Mouse (Mus musculus) midbrain, embryonic 14.5 days (tissue): ENCODE data around the gene Ankrd65. TPM values are rescaled to one million over a fixed set of nuclear protein-coding genes. Genes with fewer than 3 reads are reported as not detected.

Experiments
- ATAC-seq: fragments of 200-750 bp; cut with Nextera tagmentation; 2 replicates; pipeline ENCODE4 v1.8.0; 2017; ENCODE audit warnings: moderate number of reproducible peaks, moderate library complexity; ENCODE audit not compliant: low FRiP score, low TSS enrichment
- DNase-seq: peaks from one replicate; pipeline ENCODE4 v3.0.0-alpha.2; 2015
- H3K27ac ChIP-seq: fragments of 300-500 bp; sonication (generic); replicated peaks from 2 replicates; pipeline ENCODE4 v1.5.1; 2014; ENCODE audit warnings: mild to moderate bottlenecking, low read depth, low read length, moderate library complexity
- H3K27me3 ChIP-seq: fragments of 300-500 bp; sonication (generic); 2 replicates; pipeline ENCODE4 v1.6.1; 2014; ENCODE audit warnings: low read length, control low read depth, mixed read lengths; ENCODE audit not compliant: control insufficient read depth, insufficient read depth
- H3K36me3 ChIP-seq: fragments of 300-500 bp; sonication (generic); 2 replicates; pipeline ENCODE4 v1.6.1; 2014; ENCODE audit warnings: low read length, control low read depth; ENCODE audit not compliant: control insufficient read depth, insufficient read depth
- H3K4me1 ChIP-seq: fragments of 300-500 bp; sonication (generic); 2 replicates; pipeline ENCODE4 v1.6.1; 2014; ENCODE audit warnings: mild to moderate bottlenecking, antibody characterized with exemption, low read length, control low read depth; ENCODE audit not compliant: control insufficient read depth, insufficient read depth
- H3K4me2 ChIP-seq: fragments of 300-500 bp; sonication (generic); 2 replicates; pipeline ENCODE4 v1.6.1; 2014; ENCODE audit warnings: mild to moderate bottlenecking, low read length, moderate library complexity
- H3K4me3 ChIP-seq: fragments of 300-500 bp; sonication (generic); replicated peaks from 2 replicates; pipeline ENCODE4 v1.5.1; 2014; ENCODE audit warnings: low read depth, low read length
- H3K9ac ChIP-seq: fragments of 300-500 bp; sonication (generic); replicated peaks from 2 replicates; pipeline ENCODE4 v1.6.1; 2014; ENCODE audit warnings: mild to moderate bottlenecking, low read length, moderate library complexity
- H3K9me3 ChIP-seq: fragments of 300-500 bp; sonication (generic); 2 replicates; pipeline ENCODE4 v1.6.1; 2016; ENCODE audit warnings: low read length, control low read depth, mixed read lengths; ENCODE audit not compliant: control insufficient read depth
- WGBS: fragments of 180-500 bp; shearing (Covaris S2); extraction: QIAGEN DNeasy Blood & Tissue Kit; methylation state at CpG from one replicate; pipeline ENCODE4 v1.1.7; 2014; 5-methylcytosine and 5-hydroxymethylcytosine counted together
- polyA plus RNA-seq: library from polyadenylated mRNA; unstranded; fragments of >200 nt; fragmentation: Nextera tagmentation; extraction: Ambion mirVana; gene quantifications from 2 replicates; pipeline ENCODE4 v1.2.1, GENCODE M21; 2014

Ankrd65 gene
- polyA plus RNA-seq, 1 experiment from 2014 or later: not detected

- ATAC-seq (no peak), DNase-seq (no peak)
- H3K9me3 ChIP-seq: no peaks in the 10 kb centered on the region
- H3K4me2 ChIP-seq: no peak overlapping the region
- no peak overlapping the region for H3K4me3 ChIP-seq
- 69% methylated on average over 3 of the region's 3 CpGs for WGBS
- no peaks in the 10 kb centered on the region for H3K36me3 ChIP-seq
- no peaks in the 10 kb centered on the region for H3K4me1 ChIP-seq
- no peaks in the 10 kb centered on the region for H3K27me3 ChIP-seq
- H3K27ac ChIP-seq: no peak overlapping the region
- H3K9ac ChIP-seq: no peak overlapping the region
These were observed 467 bp downstream of the Ankrd65 start for GRCm38 (mm10) chr4:155790650-155791161.

DNA sequence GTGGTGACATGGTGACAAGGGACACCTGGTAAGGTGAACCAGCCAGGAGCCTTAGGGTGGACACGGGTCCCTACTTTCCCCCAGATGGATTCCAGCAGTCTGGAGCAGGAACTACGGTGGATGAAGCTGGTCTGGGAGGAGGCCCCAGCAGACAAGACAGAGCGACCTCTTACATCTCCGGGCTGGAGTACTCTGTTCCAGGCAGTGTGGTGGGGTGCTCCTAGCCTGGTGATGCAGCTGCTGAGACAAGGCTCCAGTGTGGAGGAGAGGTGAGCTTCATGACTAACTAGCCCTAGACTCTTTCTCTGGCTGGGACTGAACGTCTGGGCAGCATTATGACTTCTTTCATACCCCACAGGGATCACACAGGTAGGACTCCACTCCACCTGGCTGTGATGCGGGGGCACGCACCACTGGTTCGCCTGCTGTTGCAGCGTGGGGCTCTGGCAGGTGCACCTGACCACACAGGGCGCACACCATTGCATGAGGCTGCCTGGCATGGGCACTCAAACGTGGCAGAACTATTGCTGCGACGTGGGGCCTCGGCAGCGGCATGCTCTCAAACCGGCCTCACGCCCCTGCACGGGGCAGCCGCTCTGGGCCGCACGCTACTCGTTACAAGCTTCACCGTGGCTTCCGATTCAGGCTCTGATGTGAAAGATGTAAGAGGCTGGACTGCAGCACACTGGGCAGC, 1.1 kb downstream of the Ankrd65 start:
- Histone ChIP-seq H3K4me2 (no peak overlapping the region), H3K9me3 (no peaks in the 10 kb centered on the region), H3K27ac (no peak overlapping the region), H3K36me3 (no peaks in the 10 kb centered on the region), H3K9ac (no peak overlapping the region), H3K27me3 (no peaks in the 10 kb centered on the region), H3K4me3 (no peak overlapping the region), H3K4me1 (no peaks in the 10 kb centered on the region)
- DNase-seq (no peak), ATAC-seq (no peak)
- 77% methylated on average over 24 of the region's 24 CpGs for WGBS

GRCm38 (mm10) chr4:155793730-155794129, 3.5 kb downstream of the Ankrd65 start:
- no peak overlapping the region for H3K4me3 ChIP-seq
- H3K9me3 ChIP-seq: no peaks in the 10 kb centered on the region
- H3K36me3 ChIP-seq: no peaks in the 10 kb centered on the region
- no peak overlapping the region for H3K9ac ChIP-seq
- no peak overlapping the region for H3K27ac ChIP-seq
- H3K4me1 ChIP-seq: no peaks in the 10 kb centered on the region
- no peaks in the 10 kb centered on the region for H3K27me3 ChIP-seq
- DNase-seq: no peak
- ATAC-seq: no peak
- 77% methylated on average over 2 of the region's 2 CpGs for WGBS
- H3K4me2 ChIP-seq: no peak overlapping the region

GRCm38 (mm10) chr4:155802075-155802474, 11.8 kb downstream of the Ankrd65 start:
- Histone ChIP-seq H3K36me3 (peaks cover 17% of the 10 kb centered on the region), H3K4me3 (no peak overlapping the region), H3K4me1 (peaks cover 11% of the 10 kb centered on the region; the same call in 1 of the 2 replicates), H3K4me2 (no peak overlapping the region), H3K27ac (no peak overlapping the region), H3K9ac (no peak overlapping the region), H3K9me3 (no peaks in the 10 kb centered on the region), H3K27me3 (no peaks in the 10 kb centered on the region)
- 95% methylated on average over 1 of the region's 1 CpGs for WGBS
- ATAC-seq (no peak), DNase-seq (no peak)

DNA sequence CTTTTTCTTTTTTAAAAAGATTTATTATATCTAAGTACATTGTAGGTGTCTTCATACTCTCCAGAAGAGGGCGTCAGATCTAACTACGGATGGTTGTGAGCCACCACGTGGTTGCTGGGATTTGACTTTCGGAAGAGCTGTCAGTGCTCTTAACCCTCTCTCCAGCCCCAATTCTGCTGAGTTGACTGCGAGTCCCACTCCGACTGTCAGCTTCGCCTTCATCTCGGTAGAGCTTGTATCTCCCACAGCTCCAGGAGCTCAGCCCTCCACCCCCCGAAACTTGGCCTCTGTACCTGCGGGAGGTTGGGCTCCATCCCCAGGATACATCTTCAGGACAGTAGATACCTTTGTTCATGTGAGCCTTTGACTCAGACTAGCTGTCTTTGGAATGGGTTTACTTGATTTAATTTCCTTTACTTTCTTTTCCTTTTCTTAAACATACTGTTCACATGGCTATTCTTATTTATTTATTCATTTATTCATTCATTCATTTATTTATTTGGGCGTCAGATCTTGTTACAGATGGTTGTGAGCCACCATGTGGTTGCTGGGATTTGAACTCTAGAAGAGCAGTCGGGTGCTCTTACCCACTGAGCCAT, 12.6 kb downstream of the Ankrd65 start, which contains the start of gene Mrpl20:
Mrpl20 (plus strand) TSS at position 138 of the 599 bp plus-strand sequence.
- DNase-seq (peak; percentile 27), ATAC-seq (no peak; the same call in 1 of the 2 replicates)
- WGBS: 7% methylated on average over 12 of the region's 12 CpGs
- peak within 1 kb of the TSS; percentile 95 for H3K4me3 ChIP-seq
- peak within 1 kb of the TSS; percentile 77; the same call in 1 of the 2 replicates for H3K27ac ChIP-seq
- H3K9ac ChIP-seq: peak within 1 kb of the TSS; percentile 79
- H3K27me3 ChIP-seq: no peaks in the 10 kb centered on the region
- peaks cover 23% of the 10 kb centered on the region for H3K36me3 ChIP-seq
- peak within 1 kb of the TSS; percentile 65 for H3K4me2 ChIP-seq
- H3K9me3 ChIP-seq: no peaks in the 10 kb centered on the region
- H3K4me1 ChIP-seq: peaks cover 11% of the 10 kb centered on the region; the same call in 1 of the 2 replicates

- H3K4me1 ChIP-seq: peaks cover 11% of the 10 kb centered on the region; the same call in 1 of the 2 replicates
- H3K36me3 ChIP-seq: peaks cover 30% of the 10 kb centered on the region
- peak; percentile 97 for DNase-seq
- H3K9ac ChIP-seq: peak overlapping the region; percentile 79
- H3K27ac ChIP-seq: peak overlapping the region; percentile 77; the same call in 1 of the 2 replicates
- WGBS: under 1% methylated on average over 58 of the region's 58 CpGs
- peak overlapping the region; percentile 95 for H3K4me3 ChIP-seq
- peak overlapping the region; percentile 65 for H3K4me2 ChIP-seq
- peak; percentile 96 for ATAC-seq
- no peaks in the 10 kb centered on the region for H3K27me3 ChIP-seq
- no peaks in the 10 kb centered on the region for H3K9me3 ChIP-seq
These were observed 13.3 kb downstream of the Ankrd65 start for GRCm38 (mm10) chr4:155803340-155804041.

DNA sequence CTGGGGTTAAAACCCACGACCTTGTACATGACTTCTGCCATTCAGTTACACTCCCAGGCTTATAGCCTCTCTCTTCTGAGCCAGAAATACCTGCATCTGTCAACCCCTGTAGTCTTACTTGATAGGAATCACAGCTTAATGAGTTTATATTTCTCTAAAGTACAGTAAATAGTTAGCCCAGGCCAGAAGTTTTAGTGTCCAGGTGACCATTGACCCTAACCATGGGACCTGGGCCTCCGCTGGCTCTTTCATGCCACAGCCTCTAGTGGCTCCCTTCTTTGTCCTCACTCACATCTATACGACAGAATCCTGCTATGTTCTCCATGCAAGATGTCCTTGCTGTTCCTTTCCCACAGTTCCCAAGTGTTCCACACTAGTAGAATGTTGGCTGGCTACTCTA, 17.6 kb downstream of the Ankrd65 start:
- H3K36me3 ChIP-seq: peaks cover 56% of the 10 kb centered on the region

GRCm38 (mm10) chr4:155811929-155812664, 21.9 kb downstream of the Ankrd65 start, which contains the start of gene Ccnl2:
Ccnl2 (plus strand) TSS chr4:155812489.
- WGBS: under 1% methylated on average over 60 of the region's 60 CpGs
- ATAC-seq: peak; percentile 99
- DNase-seq: peak; percentile 98
- H3K9ac ChIP-seq: peak within 1 kb of the TSS; percentile 99
- peaks cover 18% of the 10 kb centered on the region for H3K4me1 ChIP-seq
- H3K4me2 ChIP-seq: peak within 1 kb of the TSS; percentile 96
- peak within 1 kb of the TSS; percentile 99 for H3K4me3 ChIP-seq
- peaks cover 75% of the 10 kb centered on the region for H3K36me3 ChIP-seq
- no peaks in the 10 kb centered on the region for H3K27me3 ChIP-seq
- peak within 1 kb of the TSS; percentile 87 for H3K27ac ChIP-seq
- H3K9me3 ChIP-seq: no peaks in the 10 kb centered on the region

More for the DNA sequence above, 17.6 kb downstream of the Ankrd65 start:
- Histone ChIP-seq H3K4me1 (peaks cover 16% of the 10 kb centered on the region; the same call in 1 of the 2 replicates), H3K27me3 (no peaks in the 10 kb centered on the region), H3K27ac (no peak overlapping the region), H3K4me3 (no peak overlapping the region), H3K9me3 (no peaks in the 10 kb centered on the region), H3K4me2 (no peak overlapping the region), H3K9ac (no peak overlapping the region)
- 90% methylated on average over 3 of the region's 3 CpGs for WGBS
- DNase-seq: no peak
- ATAC-seq: no peak
